Mouse (Mus musculus) C2C12 (cell line): ENCODE measurements around the gene Cnmd. TPM values are rescaled to one million over a fixed set of nuclear protein-coding genes. Genes with fewer than 3 reads are reported as not detected.

Experiments used
- H3K27me3 ChIP-seq: one replicate; pipeline ENCODE4 v1.6.1; 2011; ENCODE audit not compliant: control insufficient read depth, insufficient read depth, insufficient read length
- H3K36me3 ChIP-seq: one replicate; pipeline ENCODE4 v1.6.1; 2011; ENCODE audit not compliant: control insufficient read depth, insufficient read depth
- H3K4me3 ChIP-seq: one replicate; pipeline ENCODE4 v1.5.1; 2011; ENCODE audit warnings: mild to moderate bottlenecking, control low read depth; ENCODE audit not compliant: poor library complexity, insufficient read depth, severe bottlenecking
- H3K79me2 ChIP-seq: one replicate; pipeline ENCODE4 v1.6.1; 2011; ENCODE audit not compliant: control insufficient read depth, insufficient read depth
- H3K79me3 ChIP-seq: one replicate; pipeline ENCODE4 v1.6.1; 2011; ENCODE audit warnings: low read depth, control low read depth
- H3ac ChIP-seq: one replicate; pipeline ENCODE3; 2011; ENCODE audit warnings: low read depth; ENCODE audit not compliant: control insufficient read depth, insufficient read length
- CEBPB ChIP-seq: IDR thresholded peaks from one replicate; pipeline ENCODE4 v1.6.1; 2011; ENCODE audit warnings: low read depth, mild to moderate bottlenecking, control low read depth, moderate library complexity
- CTCF ChIP-seq: IDR thresholded peaks from one replicate; pipeline ENCODE4 v1.5.1; 2011; ENCODE audit not compliant: control insufficient read depth, insufficient read depth, insufficient read length
- FOSL1 ChIP-seq: IDR thresholded peaks from one replicate; pipeline ENCODE4 v1.8.0; 2011; ENCODE audit warnings: mild to moderate bottlenecking, low read length; ENCODE audit not compliant: poor library complexity, insufficient read depth, severe bottlenecking
- MAX ChIP-seq: IDR thresholded peaks from one replicate; pipeline ENCODE4 v1.6.1; 2011; ENCODE audit warnings: mild to moderate bottlenecking, control low read depth
- MYOD1 ChIP-seq: IDR thresholded peaks from one replicate; pipeline ENCODE4 v1.6.1; 2011; ENCODE audit warnings: low read depth; ENCODE audit not compliant: control insufficient read depth, insufficient read length
- MYOG ChIP-seq: IDR thresholded peaks from one replicate; pipeline ENCODE4 v1.6.1; 2011; ENCODE audit not compliant: control insufficient read depth, insufficient read length; ENCODE audit errors: extremely low read depth
- USF1 ChIP-seq: IDR thresholded peaks from one replicate; pipeline ENCODE4 v1.6.1; 2011; ENCODE audit warnings: low read depth, mild to moderate bottlenecking, control low read depth, moderate library complexity
- polyA plus RNA-seq: library from polyadenylated mRNA; unstranded; fragments of >200 nt; fragmentation: generic; extraction: Trizol; gene quantifications from one replicate; pipeline ENCODE4 v1.2.1, GENCODE M21; 2012; ENCODE audit warnings: missing spikeins

Gene Cnmd
- polyA plus RNA-seq, 1 experiment, result not detected

- H3K36me3 ChIP-seq, result no peaks in the 10 kb centered on the region
- no peaks in the 10 kb centered on the region for H3K79me3 ChIP-seq
- H3K79me2 ChIP-seq, result no peaks in the 10 kb centered on the region
- TF ChIP-seq MYOG (no peak), CTCF (no peak), MAX (no peak), CEBPB (no peak), USF1 (no peak), MYOD1 (no peak), FOSL1 (no peak)
- peaks cover 33% of the 10 kb centered on the region for H3K27me3 ChIP-seq
- no peak overlapping the region for H3ac ChIP-seq
- H3K4me3 ChIP-seq, result no peak overlapping the region
Observed at GRCm38 (mm10) chr14:79672567-79672966, 10.6 kb upstream of the Cnmd start.

DNA sequence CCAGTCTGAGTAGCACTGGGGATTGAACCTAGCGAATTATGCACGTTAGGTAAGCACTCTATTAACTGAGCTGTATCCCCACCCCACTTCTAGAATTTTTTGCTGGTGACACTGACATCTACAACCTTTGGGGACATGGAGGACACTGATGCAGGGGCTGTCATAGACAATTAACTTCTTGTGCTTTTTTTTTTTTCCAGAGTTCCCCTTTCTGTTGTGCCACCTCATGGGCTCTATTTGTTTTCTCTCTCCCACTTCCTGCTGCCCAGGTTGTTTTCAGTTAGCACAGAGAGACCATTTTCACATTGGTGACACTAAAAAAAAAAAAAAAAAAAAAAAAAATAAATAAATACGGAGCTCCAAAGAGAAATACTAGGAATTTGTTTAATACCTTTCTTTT lies 9.0 kb upstream of the Cnmd start:
- Histone ChIP-seq H3K79me3 (no peaks in the 10 kb centered on the region), H3ac (no peak overlapping the region), H3K36me3 (no peaks in the 10 kb centered on the region), H3K27me3 (peaks cover 32% of the 10 kb centered on the region), H3K4me3 (no peak overlapping the region), H3K79me2 (no peaks in the 10 kb centered on the region)
- no peak for TF ChIP-seq CTCF
- no peak for TF ChIP-seq USF1
- no peak for TF ChIP-seq MYOG
- no peak for TF ChIP-seq CEBPB
- no peak for TF ChIP-seq FOSL1
- TF ChIP-seq MYOD1, result no peak
- TF ChIP-seq MAX, result no peak

DNA sequence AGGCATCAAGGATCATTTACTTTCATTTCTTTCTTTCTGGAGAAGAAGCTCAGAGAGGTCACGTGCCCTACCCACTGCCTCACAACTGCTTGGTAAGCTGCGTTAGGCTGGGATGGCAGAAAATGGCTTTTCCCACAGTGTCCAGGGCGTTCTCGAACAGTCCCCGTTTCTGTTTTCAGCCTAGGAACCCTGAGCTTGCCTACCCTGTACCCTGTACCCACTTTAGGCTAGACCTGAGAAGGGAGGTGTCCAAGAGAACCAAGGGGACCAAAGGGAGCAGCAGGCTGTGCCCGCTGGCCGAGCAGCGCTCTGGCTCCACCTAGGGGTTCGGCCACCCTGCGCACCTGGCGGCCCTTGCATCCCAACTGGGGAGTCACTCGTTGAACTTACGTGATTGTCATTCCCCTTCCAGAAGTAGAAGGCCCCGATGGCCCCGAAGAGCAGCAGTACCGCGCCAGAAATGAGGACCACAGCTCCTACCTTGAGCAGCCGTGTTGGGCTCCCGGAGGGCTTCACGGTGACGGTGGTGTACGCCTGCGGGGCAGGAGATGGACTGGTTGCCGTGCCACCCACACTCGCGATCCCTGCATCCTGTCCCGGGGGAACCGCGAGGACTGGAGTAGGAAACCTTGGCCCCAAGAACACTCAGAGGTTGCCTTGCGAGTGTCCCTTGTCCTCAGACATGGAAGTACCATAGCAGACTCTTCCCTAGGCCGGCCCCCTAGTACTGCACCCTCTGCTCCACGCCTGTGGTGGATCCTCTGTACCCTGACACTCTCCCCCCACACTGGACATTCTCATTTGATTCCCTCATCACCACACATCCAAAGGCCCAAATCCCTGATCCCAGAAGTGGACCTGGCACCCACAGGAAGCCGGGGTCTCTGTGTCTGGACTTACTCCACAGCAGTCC lies 709 bp downstream of the Cnmd start:
- Histone ChIP-seq H3K79me2 (no peaks in the 10 kb centered on the region), H3ac (no peak overlapping the region), H3K79me3 (no peaks in the 10 kb centered on the region), H3K27me3 (peaks cover 18% of the 10 kb centered on the region), H3K4me3 (no peak overlapping the region), H3K36me3 (no peaks in the 10 kb centered on the region)
- TF ChIP-seq CTCF (peak; percentile 58), CEBPB (no peak), USF1 (peak; percentile 76), FOSL1 (no peak)

DNA sequence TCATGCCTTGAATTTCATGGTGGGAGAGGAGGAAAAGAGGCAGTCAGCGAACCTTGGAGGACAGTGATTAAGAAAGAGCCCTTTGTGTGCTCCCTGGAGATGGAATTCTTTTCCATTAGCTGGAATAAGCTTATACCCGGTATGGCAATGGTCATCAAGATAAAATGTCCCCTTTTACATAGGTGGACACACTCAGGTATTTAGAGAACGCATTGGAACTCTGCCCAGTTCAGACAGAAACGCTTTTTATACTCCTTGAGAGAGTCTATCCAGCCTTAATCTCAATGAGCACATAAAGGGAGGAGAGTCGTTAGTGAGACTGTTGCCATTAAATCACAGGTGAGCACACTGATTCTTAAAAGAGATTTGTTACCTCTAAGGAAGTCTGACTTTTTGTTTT lies 1.5 kb downstream of the Cnmd start:
- no peaks in the 10 kb centered on the region for H3K79me2 ChIP-seq
- no peak for TF ChIP-seq MYOD1

GRCm38 (mm10) chr14:79658748-79659508 lies 3.0 kb downstream of the Cnmd start:
- H3K36me3 ChIP-seq, result no peaks in the 10 kb centered on the region
- no peak overlapping the region for H3ac ChIP-seq
- H3K27me3 ChIP-seq, result peaks cover 18% of the 10 kb centered on the region
- H3K79me3 ChIP-seq, result no peaks in the 10 kb centered on the region
- no peak overlapping the region for H3K4me3 ChIP-seq
- H3K79me2 ChIP-seq, result no peaks in the 10 kb centered on the region
- TF ChIP-seq MAX, result no peak
- TF ChIP-seq MYOG, result no peak
- no peak for TF ChIP-seq MYOD1
- TF ChIP-seq CTCF, result no peak
- TF ChIP-seq CEBPB, result no peak
- TF ChIP-seq USF1, result no peak
- TF ChIP-seq FOSL1, result no peak

More for the DNA sequence above, 1.5 kb downstream of the Cnmd start:
- Histone ChIP-seq H3K27me3 (peaks cover 18% of the 10 kb centered on the region), H3K4me3 (no peak overlapping the region), H3ac (no peak overlapping the region), H3K36me3 (no peaks in the 10 kb centered on the region), H3K79me3 (no peaks in the 10 kb centered on the region)

GRCm38 (mm10) chr14:79658286-79658685 lies 3.7 kb downstream of the Cnmd start:
- H3K79me2 ChIP-seq, result no peaks in the 10 kb centered on the region
- no peak overlapping the region for H3ac ChIP-seq
- H3K27me3 ChIP-seq, result peaks cover 18% of the 10 kb centered on the region
- H3K4me3 ChIP-seq, result no peak overlapping the region
- TF ChIP-seq MYOG (no peak), CTCF (no peak), MAX (no peak), USF1 (no peak), CEBPB (no peak), FOSL1 (no peak), MYOD1 (no peak)
- no peaks in the 10 kb centered on the region for H3K36me3 ChIP-seq
- H3K79me3 ChIP-seq, result no peaks in the 10 kb centered on the region
